Mouse (Mus musculus): ENCODE data around the gene Nr2f6.

Gene Nr2f6

DNA sequence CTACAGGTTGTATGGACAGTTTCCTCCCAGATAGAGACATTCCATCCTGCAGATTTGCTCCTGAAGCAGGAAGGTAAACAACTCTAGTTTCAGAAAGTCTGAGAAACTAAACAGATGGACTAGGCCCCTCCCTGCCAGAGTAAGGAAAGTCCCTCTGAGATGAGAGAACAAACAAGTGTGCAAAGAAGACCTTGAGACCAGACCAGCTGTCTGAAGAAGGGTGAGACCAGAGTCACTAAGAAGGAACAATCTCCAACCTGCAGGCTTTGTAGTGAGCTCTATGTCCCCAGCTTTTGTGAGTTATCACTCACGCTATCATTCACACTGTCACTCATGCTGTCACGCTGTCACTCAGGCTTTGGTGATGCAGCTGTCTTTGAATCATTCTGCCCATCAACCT lies 9.9 kb upstream of the Nr2f6 start:
- no peak for DNase-seq (ENCODE audit: low spot score)

DNA sequence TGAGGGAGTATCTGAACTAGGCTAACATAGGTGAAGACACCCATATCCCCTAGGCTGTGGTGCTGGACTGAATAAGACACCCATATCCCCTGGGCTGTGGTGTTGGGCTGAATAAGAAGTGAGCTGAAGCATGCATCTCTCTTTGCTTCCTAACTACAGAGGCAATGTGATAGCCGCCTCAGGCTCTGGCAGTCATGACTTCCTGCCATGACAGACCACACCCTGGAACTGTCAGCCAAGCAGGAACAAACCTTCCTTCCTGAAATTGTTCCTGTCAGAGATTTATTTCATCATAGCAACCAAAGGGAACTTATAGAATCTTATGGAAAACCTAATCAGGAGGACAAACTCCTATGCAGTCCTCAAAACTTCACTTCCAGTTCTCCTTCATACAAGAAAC lies 6.5 kb upstream of the Nr2f6 start:
- no peak for DNase-seq (ENCODE audit: low spot score)

DNA sequence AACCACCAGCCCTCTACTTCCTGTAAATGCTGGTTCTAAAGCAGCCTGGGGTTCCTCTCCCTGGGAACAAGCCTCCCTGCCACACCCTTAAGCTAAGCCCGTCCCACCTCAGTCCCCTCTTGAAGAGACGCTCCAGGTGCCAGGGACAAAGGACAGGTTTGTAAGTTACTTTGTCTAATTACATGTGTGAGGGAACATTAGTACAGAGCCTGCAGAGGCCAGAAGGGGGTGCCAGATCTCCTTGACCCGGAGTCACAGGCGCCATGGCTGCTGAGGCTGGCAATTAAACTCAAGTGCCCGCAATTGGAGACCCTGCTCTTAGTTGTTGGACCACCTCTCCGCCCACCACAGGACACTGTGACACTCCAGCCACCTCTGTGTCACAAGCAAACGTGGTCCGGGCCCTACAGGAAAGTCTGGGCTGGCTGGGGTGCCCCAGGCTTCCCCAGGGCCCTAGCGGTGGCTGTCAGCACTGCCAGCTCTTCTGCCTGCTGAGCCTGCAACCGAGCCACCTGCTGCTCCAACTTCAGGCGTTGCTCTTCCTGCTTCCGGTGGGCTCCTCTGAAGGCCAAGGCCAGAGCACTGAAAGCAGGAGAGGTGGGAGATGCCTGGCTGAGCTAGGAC lies 3.6 kb upstream of the Nr2f6 start:
- DNase-seq (ENCODE audit: low spot score), result no peak

DNA sequence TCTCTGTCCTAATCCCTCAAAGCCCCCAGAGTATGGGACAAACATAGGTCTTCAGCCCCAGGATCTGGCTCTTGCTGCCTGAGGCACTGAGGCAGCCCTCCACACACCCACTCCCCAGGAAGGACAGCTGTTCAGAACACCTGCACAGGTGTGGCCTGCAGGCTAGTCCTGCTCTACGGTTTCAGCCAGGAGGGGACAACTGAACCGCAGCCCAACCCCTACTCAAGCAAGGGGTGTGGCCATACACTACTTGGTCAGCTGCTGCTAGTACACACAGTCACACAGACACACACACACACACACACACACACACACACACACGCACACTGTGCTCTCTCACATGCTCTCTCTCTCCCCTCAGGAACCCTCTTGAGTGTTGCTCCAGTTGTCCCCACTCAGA lies 2.1 kb upstream of the Nr2f6 start:
- DNase-seq (ENCODE audit: low spot score), result no peak

DNA sequence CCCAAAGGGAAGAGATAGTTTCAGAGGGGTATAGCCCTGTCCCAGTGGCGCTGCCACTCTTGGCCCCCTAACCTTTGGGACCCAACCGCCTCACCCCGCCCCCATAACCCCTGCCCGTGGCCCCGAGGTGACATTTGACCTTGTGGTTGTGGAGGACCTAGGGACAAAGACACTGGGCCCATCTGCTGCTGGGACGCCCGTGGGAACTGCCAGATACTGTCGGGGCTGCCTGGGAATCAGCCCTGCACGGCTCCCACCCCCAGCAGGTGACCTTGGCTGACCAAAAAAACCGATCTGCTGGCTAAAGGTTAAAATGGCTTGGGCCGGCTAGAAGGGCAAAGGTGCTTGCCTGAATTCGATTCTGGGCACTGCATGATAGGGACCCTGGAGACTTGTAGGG lies 1.6 kb upstream of the Nr2f6 start:
- DNase-seq (ENCODE audit: low spot score), result no peak

DNA sequence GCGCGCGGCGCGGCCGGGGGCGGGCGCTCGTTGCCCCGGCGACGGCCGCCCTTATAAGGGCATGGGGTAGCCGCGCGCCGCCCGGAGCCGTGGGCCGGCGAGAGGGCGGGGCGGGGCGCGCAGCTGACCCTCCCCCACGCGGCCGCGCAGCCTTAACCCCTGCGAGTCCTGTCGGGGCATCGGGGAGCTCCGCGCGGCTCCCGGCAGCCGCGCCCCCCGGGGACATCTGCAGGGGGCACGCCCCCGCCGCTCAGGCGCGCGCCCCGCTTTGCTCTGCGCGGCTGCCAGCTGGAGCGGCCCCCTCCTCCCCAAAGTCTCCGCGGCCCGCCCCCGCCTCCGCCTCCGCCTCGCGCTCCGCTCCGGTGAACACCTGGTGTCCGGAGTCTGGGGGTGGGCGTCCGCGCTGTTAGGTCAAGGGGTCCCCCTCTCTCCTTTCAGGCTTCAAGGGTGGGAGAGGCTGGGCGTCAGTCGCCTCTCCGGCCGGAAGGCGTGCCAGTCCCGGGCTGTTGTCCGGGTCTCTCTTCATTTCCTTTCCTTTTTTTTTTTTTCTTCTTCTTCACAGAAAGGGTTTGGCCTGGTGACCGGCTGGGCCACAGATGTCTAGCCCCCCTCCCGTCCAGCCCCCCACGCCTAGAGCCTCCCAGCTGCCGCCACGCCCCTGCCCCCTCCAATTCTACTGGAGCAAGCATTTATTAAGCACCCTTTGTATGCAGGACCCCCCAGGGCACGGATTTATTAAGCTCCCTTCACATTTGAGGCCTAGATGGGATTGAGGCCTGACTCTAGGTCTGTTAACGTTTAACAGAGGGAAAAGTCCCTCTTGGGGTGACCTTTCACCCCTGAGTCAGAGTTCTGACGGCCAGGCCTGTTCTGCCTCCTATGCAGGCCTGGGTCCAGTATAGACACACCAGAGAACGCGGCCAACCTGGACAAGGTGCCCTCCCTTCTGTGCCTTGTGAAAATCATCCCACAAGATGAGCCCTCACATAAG lies 506 bp upstream of the Nr2f6 start:
- DNase-seq (ENCODE audit: low spot score), result peak; percentile 89

DNA sequence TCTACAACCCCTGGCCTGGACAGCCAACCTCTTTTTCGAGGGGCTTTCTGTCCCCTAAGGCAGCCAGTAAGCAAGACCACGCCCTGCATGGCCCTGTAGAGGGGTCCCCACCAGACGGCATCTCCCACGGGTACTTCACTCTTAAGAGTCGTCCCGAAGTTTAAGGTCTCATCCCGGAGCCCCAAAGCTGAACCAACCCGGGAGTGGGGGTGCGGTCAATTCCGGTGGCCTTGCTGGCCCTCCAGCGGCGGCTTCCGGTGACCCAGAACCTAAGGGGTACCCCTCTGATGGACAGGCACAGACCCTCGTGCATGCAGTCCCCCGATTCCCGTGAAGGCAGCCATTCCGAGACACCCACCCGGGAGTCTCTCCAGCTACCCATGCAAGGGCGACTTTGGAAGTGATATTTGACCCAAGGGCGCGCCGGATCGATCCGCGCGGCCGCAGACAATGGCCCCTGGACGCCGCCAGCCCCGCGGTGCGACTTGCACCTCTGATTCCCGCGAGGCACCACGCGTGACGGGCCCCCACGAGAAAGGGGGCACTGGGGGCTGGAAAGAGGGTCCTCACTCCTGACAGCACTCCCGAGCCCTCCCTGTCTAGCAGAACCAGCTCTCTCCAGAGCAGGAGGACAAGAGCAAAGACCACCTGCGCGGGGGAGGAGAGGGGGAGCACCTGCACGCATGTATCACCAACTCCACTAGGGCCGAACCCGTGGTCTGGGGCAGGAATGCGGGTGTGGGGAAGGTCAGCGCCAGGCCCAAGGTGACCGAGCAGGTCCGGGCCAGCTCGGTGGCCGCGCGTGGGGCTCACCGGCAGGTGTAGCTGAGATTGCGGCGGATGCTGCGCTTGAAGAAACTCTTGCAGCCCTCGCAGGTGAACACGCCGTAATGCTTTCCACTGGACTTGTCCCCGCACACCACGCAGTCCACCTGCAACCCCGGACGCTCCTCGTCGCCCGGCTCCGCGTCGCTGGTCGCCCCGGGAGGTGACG lies 1.3 kb downstream of the Nr2f6 start:
- DNase-seq (ENCODE audit: low spot score), result no peak

DNA sequence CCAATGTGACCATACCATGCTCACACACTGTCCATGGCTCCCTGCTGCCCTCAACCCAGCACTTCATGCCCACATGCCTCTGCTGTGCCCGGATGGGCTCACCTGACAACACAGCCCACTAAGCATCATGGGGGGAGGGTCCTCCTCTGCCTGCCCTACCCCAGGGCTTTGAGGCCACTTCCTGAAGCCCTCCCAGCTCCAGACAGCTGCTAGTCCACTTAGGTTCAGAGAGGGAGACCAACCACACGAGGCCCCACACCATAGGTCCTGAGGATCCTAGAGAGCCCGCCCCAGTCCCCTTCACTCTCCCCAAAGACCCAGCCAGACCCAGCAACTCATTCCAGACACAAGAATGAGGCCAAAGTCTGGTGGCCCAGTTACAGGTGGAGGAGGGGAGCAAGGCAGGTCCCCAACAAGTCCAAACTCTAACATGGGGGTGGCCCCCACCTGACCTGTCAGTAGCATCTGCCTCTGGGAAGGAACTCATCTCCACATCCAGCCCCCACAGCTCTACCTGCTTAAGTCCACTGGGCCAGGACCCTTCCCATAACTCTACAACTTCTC lies 2.2 kb downstream of the Nr2f6 start:
- no peak for DNase-seq (ENCODE audit: low spot score)

DNA sequence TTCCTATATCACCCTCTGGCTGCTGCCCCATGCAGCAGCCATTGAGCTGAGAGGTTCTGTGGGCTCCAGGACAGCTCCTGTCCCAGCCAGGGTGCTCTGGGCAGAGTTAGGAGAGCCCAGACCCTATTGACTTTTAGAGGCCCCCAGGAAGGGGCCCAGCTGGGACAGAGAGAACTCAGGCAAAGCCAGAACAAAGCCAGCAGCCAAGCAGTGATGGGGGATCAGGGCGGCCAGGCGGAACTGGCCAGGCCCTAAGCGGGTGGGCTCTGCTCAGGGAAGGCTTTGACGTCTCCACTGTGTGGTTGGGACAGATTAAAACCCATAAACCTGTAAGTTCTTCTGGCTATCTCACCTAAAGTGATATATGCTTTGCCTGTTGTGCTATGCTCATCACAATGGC lies 2.8 kb downstream of the Nr2f6 start:
- DNase-seq (ENCODE audit: low spot score), result no peak

DNA sequence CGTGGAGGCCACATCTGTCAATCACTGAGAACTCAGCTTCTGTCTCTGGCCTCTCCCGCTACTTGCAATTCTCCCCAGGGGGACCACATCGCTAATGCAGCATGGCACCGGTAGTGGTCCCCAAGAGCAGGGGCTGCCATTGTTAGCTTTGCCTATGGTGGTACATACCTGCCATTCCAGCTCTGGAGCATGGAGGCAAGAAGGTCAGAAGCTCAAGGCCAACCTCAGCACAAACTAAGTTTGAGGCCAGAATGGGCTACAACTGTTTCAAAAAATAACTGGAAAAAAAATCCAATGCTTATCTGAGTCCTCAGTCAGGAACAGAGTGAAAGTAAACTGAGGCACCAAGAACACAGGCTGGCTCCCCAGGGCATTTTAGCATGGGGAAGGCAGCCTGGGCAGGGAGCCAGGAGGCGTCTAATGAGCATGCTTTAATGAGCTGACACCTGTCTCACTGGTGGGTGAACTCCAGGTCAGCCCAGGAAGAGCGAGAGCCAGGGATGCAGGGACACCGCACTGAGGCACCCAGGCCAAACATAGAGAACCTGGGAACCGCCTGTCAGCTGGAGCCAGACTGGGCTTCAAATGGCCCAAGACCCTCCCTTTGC lies 5.2 kb downstream of the Nr2f6 start:
- no peak for DNase-seq (ENCODE audit: low spot score)

DNA sequence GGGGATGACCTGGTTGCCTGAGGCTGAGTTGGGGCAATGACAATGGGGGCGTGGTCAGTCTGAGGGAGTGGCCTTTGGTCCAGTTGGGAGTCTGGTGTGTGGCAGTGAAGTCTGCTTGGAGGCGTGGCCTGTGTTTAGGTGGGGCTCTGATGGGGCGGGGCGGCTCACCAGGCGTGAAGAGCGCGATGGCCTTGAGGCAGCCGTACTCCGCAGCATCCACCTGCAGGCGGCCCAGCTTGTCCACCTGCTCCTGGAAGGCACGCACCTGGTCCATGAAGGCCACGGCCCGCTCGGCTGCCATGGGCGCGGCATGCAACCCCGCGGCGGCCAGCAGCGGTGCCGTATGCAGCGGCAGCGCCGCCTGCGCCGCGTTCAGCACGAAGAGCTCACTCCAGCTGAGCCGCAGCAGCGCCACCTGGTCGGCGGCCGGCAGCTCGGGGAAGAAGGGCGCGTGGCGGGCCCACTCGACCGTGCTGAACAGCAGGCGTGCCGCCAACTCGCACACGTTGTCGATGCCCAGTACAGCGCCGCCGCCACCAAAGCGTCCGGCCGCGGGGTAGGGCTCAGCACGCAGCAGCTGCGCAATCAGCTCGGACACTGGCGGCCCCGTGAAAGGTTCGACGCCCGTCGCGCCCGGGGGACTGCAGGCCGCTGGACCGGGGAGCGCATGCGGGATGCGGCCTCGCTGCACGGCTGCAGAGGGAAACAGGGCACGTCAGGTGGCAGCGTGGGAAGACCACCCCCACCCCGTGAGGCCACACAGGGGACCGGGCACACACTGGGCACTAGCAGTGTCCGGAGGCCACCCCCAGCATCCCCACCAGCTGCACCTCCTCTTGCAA lies 6.0 kb downstream of the Nr2f6 start:
- peak; percentile 77 for DNase-seq (ENCODE audit: low spot score)

DNA sequence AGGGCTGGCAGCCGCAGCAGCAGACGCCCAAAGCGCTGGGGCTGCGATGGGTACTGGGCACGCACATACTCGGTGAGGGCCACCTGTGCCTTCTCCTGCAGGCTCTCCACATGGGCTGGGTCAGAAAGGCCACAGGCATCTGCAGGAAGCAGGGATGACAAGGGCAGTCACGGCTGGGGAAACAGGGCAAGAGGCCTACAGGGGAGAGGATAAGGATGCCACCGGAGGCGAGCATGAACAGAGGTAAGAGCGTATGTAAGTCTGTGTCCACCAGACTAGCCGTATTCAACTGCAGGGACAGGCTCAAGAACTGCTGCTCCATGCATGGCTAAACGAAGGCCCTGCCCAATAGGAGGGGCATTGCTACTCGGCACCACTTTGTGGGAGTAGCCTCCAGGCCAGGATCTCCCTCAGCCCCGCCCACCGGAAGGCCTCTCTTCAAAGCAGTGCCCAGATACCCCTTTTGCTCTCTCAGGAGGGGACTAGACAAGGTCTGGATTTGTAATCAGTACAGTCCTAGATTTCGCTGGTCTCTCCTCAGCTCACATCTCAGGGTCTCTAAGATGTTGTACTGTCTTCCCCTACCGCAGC lies 7.0 kb downstream of the Nr2f6 start:
- DNase-seq (ENCODE audit: low spot score), result no peak

DNA sequence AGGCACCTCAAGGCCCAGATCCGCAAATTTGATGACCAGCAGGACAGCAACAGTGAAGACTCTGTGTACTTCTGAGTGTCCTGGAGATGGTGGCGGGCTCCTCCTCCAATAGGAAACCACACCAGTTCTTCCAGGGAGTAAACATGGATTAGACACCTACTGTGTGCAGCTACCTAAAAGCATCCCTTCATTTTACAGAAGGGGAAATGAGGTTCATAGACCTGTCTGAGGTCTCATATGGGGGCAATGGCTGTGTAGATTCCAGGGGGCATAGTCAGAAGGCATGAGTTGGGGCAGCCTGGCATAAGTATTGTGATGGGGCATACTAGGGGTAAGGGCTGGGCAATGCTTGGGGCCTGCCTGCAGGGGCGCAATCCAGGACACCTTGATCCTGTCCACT lies 8.8 kb downstream of the Nr2f6 start:
- DNase-seq (ENCODE audit: low spot score), result no peak

DNA sequence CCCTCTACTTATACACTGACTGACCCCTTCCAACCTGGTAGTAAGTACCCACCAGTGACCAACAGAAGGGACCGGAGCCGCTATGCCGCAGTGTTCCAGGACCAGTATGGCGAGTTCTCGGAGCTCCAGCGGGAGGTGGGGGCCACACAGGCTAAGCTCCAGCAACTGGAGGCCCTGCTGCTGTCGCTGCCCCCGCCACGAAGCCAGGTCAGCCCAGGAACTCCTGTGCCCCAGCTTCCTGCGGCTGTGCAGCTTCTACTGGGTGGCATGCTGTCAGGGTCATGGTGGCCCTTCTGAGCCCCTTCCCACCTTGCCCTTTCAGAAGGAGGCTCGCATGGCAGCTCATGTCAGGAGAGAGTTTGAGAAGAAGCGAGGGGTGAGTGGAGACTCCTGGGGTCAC lies 9.3 kb downstream of the Nr2f6 start:
- no peak for DNase-seq (ENCODE audit: low spot score)

DNA sequence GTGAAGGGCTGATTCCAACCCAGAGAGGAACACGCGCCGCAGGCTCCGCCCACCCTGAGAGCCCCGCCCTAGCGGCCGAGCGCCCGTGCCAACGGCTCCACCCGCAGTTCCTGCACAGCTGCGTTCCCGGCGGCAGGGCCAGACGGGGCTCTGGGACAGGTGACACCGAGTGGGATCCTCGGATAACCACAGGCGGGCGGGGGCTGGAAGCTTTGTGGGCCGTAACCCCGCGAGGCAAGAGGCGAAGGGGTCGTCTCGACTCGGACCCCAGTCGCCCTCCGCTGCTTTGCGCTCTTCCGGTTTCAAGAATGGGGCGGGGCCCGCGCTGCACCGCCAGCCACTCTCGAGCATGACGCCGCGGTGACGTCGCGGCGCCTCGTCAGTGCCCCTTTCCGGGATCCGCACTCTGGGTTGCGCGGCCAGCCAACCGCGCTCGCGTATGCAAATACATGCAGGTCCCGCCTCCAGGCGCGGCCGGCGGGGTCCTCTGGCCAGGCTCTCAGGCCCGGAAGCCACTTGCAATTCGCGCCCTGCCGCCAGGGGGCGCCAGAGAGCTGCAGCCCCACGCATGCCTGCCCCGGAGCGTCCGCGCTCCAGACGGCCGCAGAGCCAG lies 10.4 kb downstream of the Nr2f6 start, which contains the start of gene Ocel1:
Gene Ocel1 (plus strand): TSS at position 63 of the 613 bp plus-strand sequence.
- DNase-seq (ENCODE audit: low spot score), result peak; percentile 98

DNA sequence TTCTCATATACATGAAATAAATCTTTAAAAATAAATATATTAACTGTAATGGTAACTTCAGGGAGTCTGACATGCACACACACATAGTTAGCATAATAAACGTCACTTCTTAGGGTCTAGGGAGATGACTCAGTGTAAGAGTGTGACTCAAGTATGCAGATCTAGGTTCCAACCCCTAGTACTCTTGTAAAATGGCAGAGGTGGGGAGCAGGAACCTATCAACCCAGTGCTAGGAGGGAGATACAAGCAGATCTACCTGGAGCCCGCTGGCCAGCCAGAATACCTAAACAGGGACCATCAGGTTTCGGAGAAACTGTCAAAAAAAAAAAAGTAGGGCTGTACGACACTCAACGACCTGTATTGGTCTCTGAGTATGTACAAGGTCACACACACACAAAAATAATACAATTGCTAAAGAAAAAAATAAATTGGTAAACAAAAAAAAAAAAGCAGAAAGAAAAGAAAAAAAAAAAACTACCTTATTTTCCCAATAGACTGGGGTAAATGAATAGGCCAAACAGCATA lies 11.0 kb downstream of the Nr2f6 start:
- no peak for DNase-seq (ENCODE audit: low spot score)

DNA sequence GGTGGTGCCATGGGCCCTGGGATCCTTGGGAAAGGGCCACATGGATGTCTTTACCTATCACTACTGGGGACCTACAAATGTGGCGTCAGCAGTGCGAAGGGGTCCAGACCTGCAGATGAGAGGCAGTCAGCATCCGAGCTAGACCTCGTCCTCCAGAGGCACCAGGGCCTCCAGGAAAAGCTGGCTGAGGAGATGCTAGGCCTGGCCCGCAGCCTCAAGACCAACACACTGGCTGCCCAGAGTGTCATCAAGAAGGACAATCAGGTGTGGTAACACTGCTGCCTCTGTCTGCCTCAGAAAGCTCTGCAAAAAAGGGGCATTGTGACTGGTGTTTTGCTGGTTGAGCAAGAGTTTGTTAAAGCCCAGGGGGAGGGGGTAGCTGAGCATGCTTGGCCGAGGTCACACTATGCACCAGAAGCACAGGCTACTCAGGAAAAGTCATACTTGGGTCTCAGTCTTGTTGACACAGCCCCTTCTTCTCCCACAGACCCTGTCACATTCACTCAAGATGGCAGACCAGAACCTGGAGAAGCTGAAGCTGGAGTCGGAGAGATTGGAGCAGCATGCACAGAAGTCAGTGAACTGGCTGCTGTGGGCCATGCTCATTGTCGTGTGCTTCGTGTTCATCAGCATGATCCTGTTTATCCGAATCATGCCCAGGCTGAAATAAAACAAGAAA lies 12.6 kb downstream of the Nr2f6 start:
- no peak for DNase-seq (ENCODE audit: low spot score)

DNA sequence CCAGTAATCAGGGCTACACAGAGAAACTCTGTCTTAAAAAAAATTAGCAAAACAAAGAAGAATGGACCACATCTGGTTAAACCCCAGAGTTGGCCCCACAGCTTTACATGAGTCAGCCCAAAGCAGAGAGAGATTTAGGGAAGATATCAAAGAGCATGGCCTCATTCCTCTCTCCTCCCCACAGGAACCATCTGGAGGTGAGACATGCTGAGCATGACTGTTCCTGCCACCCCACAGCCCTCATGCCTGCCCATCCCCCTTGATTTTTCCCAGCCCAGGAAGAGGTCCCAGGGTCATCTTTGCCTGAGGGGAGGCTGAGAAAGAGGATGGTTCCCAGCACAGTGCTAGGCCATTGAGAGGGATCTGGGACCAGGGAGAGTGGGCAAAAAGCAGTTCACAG lies 13.4 kb downstream of the Nr2f6 start:
- no peak for DNase-seq (ENCODE audit: low spot score)

All from urinary bladder, postnatal 14 days (tissue).